Mouse (Mus musculus): ENCODE data around the gene Six4.

GRCm38 (mm10) chr12:73162408-73163181 lies 49.3 kb upstream of the Six4 start:
- no peak for TF ChIP-seq CTCF (IDR thresholded peaks at IDR 0.05; ENCODE audit: control insufficient read depth, insufficient read depth, insufficient replicate concordance, low read depth, low read length)
- TF ChIP-seq POLR2A (IDR thresholded peaks at IDR 0.05; ENCODE audit: control insufficient read depth, low read depth, low read length), result no peak
